Mouse (Mus musculus): ENCODE data around the gene Cmklr1.

The Cmklr1 gene

DNA sequence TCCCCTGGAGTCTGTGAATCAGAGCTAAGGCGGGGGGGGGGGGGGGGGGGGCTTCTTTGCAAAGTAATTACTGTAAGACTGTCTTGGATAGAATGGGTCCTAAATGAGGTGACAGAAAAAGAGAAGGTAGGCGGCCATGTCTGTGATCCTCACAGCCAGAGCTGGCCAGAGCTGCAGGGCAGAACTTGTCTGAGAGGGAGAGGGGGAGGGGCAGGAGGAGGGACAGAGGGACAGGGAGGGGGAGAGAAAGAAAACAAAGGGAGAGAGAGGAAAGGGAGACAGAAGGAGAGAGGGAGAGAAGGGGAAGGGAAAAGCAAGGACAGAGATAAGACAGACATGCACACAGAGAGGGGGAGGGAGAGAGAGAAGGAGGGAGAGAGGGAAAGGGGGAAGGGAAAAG, 27.2 kb downstream of the Cmklr1 start:
- in situ Hi-C loops (cut with MboI, MseI), result no loop called here

DNA sequence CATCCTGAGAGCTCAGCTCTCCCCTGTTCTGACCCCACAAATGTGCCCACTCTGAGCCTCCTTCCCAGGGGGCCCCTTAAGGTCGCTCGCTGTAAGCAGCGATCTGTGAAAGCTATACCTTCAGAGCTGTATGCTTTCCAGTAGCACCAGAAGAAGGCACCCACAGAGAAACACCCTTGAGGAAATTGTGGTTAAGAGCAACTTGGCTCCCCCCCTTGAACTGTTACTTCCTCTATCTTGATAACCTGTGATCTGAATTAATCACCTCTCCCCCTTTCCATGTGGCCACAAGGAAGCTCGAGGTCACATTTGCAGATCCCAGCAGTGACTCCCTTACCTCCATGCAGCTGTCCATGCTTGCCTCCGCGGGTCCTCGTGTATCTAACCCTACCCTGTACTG, 29.2 kb downstream of the Cmklr1 start:
- in situ Hi-C loops (cut with MboI, MseI), result no loop called here

DNA sequence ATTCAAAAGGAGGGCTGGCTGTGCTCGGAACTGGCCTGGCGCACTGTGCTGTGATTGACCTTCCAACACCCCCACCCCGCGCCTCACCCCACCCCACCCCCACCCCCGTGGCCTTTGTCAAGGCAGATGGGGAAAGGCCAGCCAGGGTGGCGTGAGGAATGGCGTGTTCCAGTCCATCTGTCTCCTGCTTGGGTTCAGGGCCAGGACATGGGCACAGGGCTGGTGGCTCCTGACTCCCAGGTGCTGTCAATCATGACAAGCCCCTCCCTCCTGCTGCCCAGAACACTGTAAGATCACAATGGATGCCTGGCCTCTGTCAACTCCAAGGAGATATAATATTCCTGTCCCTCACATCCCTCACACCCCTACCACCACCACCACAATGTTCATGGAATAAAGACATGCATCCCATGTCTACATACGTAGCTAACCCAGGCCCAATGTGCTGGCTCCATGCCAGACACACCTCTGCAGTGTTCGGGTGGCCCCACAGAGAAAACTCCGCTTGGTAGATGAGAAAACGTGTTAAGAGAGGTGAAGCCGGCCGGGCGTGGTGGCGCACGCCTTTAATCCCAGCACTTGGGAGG, 30.0 kb downstream of the Cmklr1 start:
- in situ Hi-C loops (cut with MboI, MseI), result no loop called here

DNA sequence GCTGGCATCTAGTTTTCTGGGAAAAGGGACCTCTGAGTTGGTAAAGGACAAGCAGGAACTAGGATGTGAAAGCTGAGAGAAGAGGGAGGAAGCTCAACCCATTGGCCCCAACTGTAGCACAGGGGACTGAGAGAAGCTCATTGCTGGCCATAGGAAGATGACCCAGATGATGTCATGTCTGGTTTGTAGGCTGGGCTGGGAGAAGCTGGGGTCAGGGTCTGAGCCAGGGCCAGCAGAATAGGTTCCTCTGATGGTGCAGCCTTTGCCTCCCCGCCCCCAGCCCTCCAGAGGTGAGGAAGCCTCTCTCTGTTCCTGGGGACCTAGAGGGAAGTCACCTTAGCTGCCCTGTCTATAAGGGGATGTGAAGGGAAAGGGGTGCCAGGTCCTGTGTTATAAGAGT, 31.1 kb downstream of the Cmklr1 start:
- in situ Hi-C loops (cut with MboI, MseI), result no loop called here

DNA sequence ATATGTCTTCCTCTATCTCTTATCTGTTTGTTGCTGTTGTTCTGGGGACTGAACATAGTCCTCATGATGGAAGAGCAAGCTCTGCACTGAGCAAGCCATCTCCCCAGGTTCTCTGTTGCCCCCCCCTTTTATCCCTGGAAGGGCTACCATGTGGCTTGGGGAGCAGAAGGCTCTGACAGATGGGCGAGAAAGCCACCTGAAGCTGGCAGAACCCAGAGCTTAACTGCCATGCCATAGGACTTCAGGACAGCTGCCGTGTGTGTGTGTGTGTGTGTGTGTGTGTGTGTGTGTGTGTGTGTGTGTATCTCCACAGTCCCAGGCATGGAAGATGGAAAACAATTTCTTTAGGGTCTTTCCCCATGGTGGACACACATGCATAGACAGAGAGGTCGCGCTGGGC, 31.5 kb downstream of the Cmklr1 start:
- in situ Hi-C loops (cut with MboI, MseI), result no loop called here

DNA sequence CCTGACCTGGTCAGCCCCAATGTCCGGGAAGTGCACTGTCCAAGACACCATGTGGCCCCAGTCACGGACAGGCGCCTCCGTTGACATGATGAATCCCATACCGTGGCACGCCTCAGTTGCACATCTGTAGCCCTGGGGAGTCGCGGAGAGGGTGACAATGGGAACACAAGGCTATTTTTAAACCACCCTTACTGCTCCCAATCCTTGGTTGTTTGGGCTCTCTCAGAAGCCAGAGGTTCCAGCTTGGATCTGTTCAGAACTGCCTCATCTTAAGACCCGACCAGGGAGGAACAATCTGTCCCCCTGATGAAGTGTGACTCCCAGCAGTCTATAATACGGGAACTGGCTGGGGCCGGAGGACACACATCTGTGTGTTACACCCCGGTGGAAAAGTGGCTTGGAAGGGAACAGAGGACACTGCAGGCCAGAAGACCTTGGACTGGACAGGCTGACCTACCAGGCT, 38.4 kb downstream of the Cmklr1 start:
- in situ Hi-C loops (cut with MboI, MseI), result no loop called here

DNA sequence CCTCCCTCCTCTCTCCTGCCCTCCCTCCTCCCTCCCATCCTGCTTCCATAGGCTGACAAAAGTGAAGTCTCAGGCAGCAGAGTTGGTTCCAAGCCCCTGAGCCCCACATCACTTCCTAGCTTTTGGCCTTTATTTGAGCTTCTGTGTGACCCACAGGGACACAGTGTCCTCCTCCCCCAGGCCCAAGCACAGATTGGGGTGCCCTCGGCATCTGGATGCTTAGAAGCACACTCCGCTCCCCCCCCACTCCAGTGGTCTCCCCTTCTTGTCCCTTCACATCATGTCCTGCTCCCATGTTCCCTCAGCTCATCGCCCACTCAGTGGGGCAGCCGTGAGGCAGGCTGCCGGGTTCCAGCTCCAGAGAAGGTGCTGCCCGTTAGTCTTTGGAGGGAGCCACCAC, 39.1 kb downstream of the Cmklr1 start:
- in situ Hi-C loops (cut with MboI, MseI), result no loop called here

DNA sequence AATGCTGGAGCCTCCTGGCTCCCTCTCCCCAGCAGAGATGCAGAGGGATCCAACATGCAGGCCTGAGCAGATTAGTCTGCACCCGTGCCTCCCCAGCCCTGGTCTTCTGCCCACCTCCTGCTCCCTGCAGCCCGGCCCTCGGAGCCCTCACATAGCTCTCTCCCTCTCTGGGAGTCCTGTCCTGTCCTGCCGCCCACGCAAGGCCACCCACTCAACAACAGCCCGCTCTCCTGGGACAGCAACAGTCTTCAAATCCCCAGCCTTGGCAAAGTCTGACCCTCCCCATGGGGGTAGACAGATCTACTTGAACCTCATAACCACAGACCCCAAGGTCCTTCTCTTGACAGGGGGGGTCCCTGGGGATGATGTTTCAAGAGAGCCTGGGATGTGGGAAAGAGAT, 39.7 kb downstream of the Cmklr1 start:
- in situ Hi-C loops (cut with MboI, MseI), result no loop called here

DNA sequence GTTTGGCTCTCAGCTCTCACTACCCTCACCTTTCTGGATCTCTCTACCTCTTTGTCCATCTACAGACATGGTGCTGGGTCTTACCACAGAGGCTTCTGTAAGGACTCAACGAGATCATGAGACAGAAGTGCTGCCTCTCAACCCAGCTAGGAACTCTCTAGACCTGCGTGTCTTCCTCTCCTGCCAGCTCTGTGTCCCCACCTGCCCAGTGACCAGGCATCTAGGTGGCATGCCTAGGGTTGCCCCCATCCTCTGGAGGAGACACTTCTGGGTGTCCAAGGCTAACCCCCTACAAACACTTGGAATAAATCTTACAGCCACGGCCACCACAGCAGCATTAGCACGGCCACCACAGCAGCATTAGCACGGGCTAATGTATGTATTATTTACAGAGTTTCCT, 40.3 kb downstream of the Cmklr1 start:
- in situ Hi-C loops (cut with MboI, MseI), result loop anchor here (10.0 kb wide), 1 partner anchor 965 kb away; no protein-coding TSS in a partner anchor

DNA sequence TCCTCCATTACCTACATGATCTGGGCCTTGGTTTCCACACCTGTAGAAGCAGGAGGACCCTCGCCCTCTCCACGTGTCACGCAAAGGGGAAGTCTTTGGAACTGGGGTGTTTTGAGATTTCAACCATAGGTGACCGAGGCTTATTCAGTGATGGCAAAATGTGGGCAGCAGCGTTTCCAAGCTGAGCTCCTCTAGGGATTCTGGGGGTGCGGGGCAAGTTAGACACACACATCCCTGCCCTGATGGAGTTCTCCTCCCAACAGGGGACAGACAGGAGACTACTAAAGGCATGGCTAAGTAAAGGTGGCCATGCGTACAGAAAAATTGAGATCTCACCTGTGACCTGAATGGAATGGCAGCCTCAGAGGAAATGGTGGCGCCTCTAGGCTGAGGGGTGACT, 41.7 kb downstream of the Cmklr1 start:
- in situ Hi-C loops (cut with MboI, MseI), result loop anchor here (10.0 kb wide), 1 partner anchor 964 kb away; no protein-coding TSS in a partner anchor

DNA sequence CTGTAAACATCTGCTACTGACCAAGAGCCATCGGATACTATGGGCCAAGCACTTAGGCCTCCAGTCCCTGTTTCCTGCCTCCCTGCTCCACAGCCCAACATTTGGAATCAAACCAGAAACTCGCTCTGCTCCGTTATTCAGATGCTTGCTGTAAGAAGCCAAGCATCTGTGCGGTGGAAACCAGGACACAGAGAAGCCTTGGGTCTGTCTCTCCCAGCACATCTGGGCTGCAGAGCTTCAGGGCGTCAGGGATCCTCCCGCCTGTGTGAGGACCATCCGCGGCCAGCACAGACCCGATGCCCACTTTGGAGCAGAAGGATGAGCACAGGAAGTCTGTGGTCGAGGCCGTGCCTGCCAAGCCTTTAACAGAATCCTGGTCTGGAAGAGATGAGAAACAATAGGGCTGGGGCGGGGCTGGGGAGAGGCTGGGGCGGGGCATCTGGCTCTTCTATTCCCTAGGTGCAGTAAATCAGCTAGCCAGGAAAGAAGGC, 42.2 kb downstream of the Cmklr1 start:
- in situ Hi-C loops (cut with MboI, MseI), result loop anchor here (10.0 kb wide), 1 partner anchor 963 kb away; no protein-coding TSS in a partner anchor

DNA sequence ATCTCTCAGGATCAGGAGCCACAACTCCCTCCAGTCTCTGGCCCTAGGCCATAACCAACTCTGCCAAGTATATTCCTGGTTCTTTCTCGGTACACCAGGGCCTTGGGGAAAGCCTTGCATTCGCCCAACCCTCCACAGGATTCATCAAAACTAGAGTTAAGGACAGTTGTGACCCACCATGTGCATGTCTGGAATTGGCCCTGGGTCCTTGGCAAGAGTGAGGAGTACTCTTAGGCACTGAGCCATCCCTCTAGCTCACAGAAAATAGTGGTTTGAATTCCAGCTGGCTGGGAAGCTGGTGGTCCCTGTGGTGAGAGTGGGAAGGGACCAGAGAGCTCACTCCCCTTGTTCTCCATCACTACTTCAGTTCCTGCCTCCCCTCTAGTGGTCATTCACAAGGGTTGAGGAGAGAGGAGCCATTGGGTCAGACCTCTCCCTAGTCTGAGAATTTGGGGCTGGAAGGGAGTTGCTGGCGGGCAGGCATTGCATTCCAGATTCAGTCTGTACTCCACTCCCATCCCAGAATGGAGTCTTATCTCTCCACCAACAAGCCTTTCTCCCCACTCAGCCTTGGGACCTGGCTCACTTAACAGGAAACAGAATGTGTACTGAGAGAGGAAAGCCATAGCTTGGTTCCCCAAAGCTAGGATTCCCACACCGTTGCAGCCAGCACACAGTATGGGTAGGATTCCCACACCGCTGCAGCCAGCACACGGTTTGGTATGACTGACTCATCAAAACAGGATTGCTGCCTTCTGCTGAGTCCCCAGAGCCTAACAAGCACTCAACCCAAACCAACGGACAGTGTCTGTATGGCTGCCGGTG, 43.1 kb downstream of the Cmklr1 start:
- in situ Hi-C loops (cut with MboI, MseI), result loop anchor here (10.0 kb wide), 1 partner anchor 962 kb away; no protein-coding TSS in a partner anchor

DNA sequence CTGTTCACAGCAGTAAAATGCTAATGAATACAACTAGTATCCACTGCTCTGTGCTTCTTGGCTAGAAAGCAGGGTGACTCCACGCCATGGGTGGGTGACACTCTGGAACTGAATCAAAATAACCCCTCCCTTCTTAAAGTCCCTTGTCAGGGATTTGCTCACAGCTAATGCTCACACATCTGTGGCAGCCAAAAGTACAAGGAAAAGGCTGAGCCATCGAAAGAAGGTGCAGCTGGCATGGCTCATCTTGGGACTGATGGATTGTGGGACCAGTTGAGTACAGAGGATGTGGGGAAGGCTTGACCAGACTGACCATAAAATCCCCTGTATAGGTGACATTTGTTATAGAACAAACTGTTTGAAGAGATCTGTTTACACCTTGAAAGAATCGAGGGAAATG, 44.1 kb downstream of the Cmklr1 start:
- in situ Hi-C loops (cut with MboI, MseI), result loop anchor here (10.0 kb wide), 1 partner anchor 961 kb away; no protein-coding TSS in a partner anchor

DNA sequence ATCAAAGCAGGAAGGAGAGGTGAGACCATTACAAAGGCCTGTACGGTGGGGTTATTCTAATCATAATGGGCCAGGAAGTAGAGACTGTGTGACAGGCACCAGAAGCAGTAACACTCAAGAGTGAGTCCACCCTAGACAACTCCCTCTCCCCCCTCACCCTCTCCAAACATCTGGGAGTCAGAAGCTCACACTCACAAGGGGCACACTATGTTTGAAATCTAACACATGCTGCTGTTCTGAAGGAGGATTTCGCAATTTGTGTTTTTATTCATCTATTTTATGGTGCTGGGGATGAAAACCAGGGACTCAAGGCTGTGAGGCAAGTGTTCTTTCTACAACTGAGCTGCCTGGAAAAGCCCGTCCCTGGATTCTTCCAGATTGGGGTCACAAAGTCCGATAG, 45.5 kb downstream of the Cmklr1 start:
- in situ Hi-C loops (cut with MboI, MseI), result loop anchor here (5.0 to 10.0 kb wide), 2 partner anchors 52 to 960 kb away; no protein-coding TSS in a partner anchor

DNA sequence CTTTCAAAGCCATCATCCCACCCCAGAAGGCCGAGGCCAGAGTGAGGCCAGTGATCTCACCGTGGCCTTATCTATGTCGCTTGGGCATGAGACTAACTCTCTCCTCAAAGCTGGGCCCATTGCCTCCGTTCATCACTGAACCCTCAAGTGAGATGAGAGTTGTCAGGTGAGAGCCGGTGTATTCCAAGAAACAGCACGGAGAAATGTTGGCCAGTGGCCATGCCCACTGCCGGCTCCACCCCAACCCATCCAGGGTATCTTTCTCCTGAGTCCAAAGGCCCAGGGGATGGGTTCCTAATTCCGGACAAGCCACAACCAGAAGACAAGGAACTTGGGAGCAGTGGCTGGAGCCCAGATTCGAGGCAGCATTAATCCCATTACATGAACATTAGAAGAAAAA, 46.8 kb downstream of the Cmklr1 start:
- in situ Hi-C loops (cut with MboI, MseI), result loop anchor here (5.0 to 10.0 kb wide), 2 partner anchors 51 to 959 kb away; no protein-coding TSS in a partner anchor

DNA sequence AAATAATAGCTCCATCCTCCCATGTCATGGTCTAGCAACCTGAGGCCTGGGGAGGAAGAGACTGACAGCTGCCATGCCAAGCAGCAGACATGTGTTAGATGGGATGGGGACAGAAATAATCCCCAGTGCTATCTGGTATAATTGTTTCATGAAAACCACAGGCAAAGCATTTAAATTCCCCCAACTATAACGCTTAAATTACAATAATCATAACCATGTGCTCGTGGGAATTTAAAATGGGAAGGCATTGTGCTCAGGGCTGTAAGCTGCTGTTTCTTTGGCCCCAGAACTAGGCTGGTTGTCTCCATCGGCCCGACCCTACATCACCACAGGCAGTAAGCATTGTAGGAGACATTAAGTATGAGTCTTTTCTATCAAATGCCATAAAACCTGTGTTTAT, 49.4 kb downstream of the Cmklr1 start:
- in situ Hi-C loops (cut with MboI, MseI), result loop anchor here (5.0 to 10.0 kb wide), 2 partner anchors 49 to 956 kb away; no protein-coding TSS in a partner anchor

DNA sequence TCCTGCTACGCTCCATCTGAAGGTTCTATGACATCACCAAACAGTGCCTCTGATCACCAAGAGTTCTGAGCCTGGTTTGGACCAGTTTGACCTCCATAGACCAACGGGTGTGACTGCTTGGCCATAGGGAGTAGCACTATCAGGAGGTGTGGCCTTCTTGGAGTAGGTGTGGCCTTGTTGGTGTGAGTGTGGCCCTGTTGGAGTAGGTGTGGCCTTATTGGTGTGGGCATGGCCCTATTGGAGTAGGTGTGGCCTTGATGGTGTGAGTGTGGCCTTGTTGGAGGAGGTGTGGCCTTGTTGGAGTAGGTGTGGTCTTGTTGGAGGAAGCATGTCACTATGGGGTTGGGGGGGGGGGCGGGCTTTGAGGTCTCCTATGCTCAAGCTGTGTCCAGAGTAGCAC, 50.0 kb downstream of the Cmklr1 start:
- in situ Hi-C loops (cut with MboI, MseI), result loop anchor here (5.0 to 10.0 kb wide), 2 partner anchors 48 to 955 kb away; no protein-coding TSS in a partner anchor

DNA sequence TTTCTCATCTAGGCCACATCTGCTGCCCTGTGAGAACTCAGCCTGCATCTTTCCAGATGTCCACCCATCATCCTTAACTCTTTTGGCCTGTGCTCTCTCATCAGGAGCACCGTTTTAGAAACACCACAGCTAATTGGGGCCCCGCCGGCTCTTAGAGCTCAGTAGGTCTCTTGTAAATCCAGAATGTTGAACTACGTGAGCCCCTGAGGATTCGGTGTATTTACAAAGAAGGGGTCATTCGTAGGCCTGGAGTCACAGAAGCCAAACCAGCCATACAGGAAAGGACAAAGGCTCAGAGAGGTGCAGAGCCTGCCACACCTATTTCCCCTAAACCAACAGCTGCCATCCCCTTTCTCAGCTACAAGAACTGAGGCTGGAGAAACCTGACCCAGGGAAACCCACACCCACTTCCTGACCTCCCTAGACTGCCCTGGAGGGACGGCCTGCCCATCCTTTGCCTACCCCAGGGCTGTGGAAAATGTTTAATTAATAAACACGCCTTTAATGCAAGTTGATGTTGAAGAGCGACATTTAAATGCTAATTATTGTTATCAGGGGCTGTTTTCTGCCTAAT, 53.4 kb downstream of the Cmklr1 start:
- in situ Hi-C loops (cut with MboI, MseI), result no loop called here

DNA sequence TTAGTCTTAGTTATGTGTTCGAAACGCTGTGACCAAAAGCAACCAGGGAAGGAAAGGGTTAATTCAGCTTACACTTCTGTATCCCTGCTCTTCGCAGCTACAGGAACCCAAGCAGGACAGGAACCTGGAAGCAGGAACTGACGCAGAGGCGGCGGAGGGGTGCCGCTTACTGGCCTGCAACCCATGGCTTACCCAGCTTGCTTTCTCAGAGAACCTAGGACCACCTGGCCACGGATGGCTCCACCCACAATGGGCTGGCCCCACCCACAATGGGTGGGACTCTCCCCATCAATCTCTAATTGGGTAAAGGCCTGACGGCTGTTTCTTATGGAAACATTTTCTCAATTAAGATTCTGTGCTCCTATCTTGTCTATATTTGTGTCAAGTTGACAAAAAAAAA, 54.0 kb downstream of the Cmklr1 start:
- in situ Hi-C loops (cut with MboI, MseI), result no loop called here

DNA sequence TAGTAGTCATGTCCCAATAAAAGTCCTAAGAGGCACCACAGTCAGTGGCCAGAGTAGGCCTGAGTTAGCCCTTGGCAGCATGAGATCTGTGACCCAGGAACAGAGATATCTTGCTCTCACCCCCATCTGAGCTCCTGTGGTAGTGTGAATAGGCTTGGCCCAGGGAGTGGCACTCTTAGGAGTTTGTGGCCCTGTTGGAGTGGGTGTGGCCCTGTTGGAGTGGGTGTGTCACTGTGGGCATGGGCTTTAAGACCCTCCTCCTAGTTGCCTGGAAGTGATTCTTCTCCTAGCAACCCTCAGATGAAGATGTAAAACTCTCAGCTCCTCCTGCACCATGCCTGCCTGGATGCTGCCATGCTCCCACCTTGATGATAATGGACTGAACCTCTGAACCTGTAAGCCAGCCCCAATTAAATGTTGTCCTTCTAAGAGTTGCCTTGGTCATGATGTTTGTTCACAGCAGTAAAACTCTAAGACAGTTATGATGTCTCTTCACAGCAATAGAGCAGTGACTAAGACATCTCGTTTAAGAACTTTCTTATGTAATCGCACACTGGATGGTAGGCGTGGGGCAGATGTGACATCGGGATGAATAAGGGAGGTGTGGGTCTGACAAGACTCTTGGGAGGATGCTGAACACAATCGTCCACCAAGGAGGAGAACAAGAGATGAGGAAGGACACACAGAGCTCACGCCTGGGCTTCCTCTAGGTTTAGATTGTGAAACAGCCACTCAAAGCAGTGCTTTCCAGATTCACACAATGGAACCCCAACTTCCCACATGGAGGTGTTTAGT, 56.1 kb downstream of the Cmklr1 start:
- in situ Hi-C loops (cut with MboI, MseI), result loop anchor here (5.0 kb wide), 1 partner anchor 97 kb away; no protein-coding TSS in a partner anchor

DNA sequence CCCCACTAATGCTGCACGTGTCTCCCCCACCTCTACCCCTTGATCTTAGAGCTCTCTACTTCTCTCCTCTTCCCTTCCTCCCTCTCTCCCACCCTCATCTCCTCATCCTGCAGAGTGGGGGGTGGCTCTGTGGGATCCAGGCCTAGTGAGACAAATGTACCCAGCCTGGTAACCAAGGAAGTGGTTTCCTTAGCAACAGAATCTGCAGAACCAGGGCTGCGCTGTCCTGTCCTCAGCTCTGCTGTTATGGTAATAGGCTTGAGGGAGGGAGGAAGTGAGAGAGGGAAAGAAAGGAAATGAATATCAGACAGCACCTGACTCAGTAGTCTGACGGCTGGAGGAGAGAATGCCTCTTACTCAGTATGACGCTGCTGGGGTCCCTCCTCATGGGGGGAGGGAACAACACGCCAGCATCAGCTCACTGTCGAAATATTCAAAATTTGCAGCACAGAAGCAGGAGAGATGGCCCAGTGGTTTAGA, 58.4 kb downstream of the Cmklr1 start:
- in situ Hi-C loops (cut with MboI, MseI), result loop anchor here (5.0 kb wide), 1 partner anchor 94 kb away; no protein-coding TSS in a partner anchor
